Mouse (Mus musculus) kidney, adult 2 months (tissue): ENCODE measurements around the gene Acsbg1.

Source experiments
- CTCF ChIP-seq: fragments of 200-500 bp; conservative IDR thresholded peaks from 2 replicates; pipeline ENCODE4 v1.5.1; 2011; ENCODE audit warnings: low read depth, mild to moderate bottlenecking, control low read depth, low read length, moderate library complexity, mixed read lengths; ENCODE audit not compliant: insufficient read depth, insufficient read length
- POLR2A ChIP-seq: fragments of 200-500 bp; IDR thresholded peaks from one replicate; pipeline ENCODE4 v1.6.1; 2011; ENCODE audit warnings: low read depth, low read length, control low read depth

GRCm38 (mm10) chr9:54700746-54701145 is 39.1 kb upstream of the Acsbg1 start:
- TF ChIP-seq CTCF (no peak), POLR2A (no peak)
